Mouse (Mus musculus) urinary bladder, postnatal 10 days (tissue): Measurements from ENCODE around the gene Bicd1.

ENCODE experiments used
- DNase-seq: peaks from one replicate; pipeline ENCODE4 v3.0.0; 2022; ENCODE audit warnings: low spot score

Bicd1 gene

DNA sequence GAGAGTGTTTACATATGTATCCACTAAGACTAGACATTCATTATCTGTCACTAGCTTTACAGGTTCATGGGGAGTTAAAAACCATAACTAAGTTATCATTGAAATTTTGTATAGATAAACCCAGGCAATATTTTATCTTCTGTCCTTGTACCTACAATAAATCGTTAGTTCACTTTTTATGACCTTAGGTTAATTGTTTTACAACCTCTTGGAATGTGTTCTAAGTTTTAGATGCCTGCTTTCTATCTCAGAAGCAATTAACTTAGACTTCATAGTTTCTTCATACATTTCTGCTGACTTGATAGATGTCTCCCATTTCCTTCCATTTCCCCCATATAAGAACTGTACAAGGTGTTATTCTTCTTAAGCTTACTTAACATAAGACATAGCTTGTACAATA is 158.5 kb downstream of the Bicd1 start:
- DNase-seq, result no peak

GRCm38 (mm10) chr6:149574288-149574687 is 165.6 kb downstream of the Bicd1 start:
- no peak for DNase-seq

DNA sequence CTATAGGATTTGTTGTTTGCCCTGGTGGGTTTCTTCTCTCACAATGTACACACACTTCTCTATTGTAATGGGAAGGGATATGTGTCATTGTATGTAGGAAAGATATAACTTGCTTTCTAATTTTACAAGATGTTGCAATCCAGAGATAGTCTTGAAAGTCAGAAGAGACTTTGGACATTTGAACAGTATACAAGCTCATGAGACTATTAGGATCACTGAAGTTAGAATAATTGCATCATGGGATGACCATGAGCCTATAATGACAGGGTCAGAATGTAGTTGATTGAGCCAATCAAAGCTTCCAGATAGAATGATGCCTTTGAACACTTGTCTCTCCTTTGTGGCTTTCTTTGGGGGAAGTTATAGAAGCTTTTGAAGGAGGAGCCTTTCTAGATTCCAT is 171.4 kb downstream of the Bicd1 start:
- no peak for DNase-seq

DNA sequence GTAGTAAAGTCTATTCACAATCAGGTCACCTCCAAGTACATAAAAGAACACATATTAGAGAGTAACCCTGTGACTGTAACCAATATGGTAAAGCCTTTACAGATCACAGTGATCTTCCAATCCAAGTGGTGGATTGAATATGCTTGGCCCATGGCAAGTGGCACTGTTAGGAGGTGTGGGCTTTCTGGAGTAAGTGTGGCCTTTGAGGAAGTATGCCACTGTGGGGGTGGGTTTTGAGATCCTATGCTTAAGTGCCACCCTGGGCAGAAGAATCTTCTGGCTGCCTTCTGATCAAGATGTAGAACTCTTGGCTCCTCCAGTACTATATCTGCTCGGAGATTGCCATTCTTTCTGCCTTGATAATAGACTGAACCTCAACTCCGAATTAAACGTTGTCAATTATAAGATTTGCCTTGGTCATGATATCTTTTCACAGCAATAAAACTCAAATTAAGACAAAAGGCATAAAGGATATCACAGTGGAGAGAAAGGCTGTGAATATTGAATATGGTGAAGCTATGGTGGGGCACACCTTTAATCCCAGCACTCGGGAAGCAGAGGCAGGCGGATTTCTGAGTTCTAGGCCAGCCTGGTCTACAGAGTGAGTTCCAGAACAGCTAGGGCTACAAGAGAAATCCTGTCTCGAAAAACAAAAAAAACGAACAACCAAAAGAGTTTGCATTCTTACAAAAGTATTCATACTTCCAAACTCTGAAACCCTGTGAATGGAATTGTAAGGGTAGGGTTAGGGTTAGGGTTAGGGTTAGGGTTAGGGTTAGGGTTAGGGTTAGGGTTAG is 177.2 kb downstream of the Bicd1 start:
- DNase-seq, result no peak
